Comparison of ENCODE assay signal across 16 mouse cellular contexts in the genomic region with DNA sequence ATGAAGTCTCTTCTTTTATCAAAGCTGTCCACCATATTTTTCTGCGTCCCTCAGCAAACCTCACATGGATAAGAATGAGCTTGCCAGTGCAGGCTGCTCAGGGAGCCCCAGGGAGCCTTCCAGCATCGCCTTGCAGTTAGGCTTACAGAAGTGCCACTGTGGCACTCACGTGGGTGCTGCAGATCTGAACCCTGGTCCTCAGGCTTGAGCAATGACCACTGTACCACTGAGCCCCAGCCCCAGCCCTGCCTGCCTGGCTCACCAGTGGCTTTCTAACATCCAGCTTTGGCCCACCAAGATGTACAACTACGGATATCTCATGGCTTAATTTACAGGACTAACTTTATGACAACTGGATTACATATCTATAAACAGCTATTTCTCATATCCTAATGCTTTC.
"Had no signal": no experiment of that assay in that cellular context is flagged by ENCODE, and none has a peak within 500 bp of the region (broad histone marks: within the 10 kb centered on the region; RNA-seq: fewer than 3 reads in every experiment).

No protein-coding gene starts in this region.

- DNase-seq: cerebellum, adult 2 months; cerebellum, adult 8-10 months; cerebellum, adult 9-10 months; cerebellum, adult 9-11 months; cerebellum, postnatal 10 days; cerebellum, postnatal 14 days; cerebellum, postnatal 36 days; embryo, embryonic 11 days; forebrain, postnatal 0 days; gastrocnemius, adult 2 months; gastrocnemius, postnatal 10 days; gastrocnemius, postnatal 14 days; gastrocnemius, postnatal 25 days; gastrocnemius, postnatal 36 days; heart, adult 18-20 months; heart, adult 2 months had no signal
